Mouse (Mus musculus) stomach, postnatal 0 days (tissue): ENCODE measurements around the gene Slco6d1. TPM values are rescaled to one million over a fixed set of nuclear protein-coding genes. Genes with fewer than 3 reads are reported as not detected.
"Not testable (repeated sequence)": the region's sequence is repeated elsewhere in the genome, so short reads cannot be mapped to it uniquely, and the experiment has no call there.

ENCODE experiments used
- ATAC-seq: fragments of 200-750 bp; cut with Nextera tagmentation; 2 replicates; pipeline ENCODE4 v1.8.0; 2017; ENCODE audit not compliant: low FRiP score, low TSS enrichment
- DNase-seq: peaks from one replicate; pipeline ENCODE4 v3.0.0-alpha.2; 2016; ENCODE audit warnings: low spot score
- H3K27ac ChIP-seq: fragments of 300-500 bp; sonication (generic); replicated peaks from 2 replicates; pipeline ENCODE4 v1.5.1; 2014; ENCODE audit warnings: mild to moderate bottlenecking, control low read depth
- H3K27me3 ChIP-seq: fragments of 300-500 bp; sonication (generic); 2 replicates; pipeline ENCODE4 v1.6.1; 2014; ENCODE audit warnings: low read length; ENCODE audit not compliant: control insufficient read depth, insufficient read depth
- H3K36me3 ChIP-seq: fragments of 300-500 bp; sonication (generic); 2 replicates; pipeline ENCODE4 v1.6.1; 2014; ENCODE audit warnings: low read length, mixed read lengths; ENCODE audit not compliant: control insufficient read depth, insufficient read depth
- H3K4me1 ChIP-seq: fragments of 300-500 bp; sonication (generic); replicated peaks from 2 replicates; pipeline ENCODE4 v1.6.1; 2014; ENCODE audit warnings: antibody characterized with exemption; ENCODE audit not compliant: control insufficient read depth, insufficient read depth
- H3K4me2 ChIP-seq: fragments of 300-500 bp; sonication (generic); replicated peaks from 2 replicates; pipeline ENCODE4 v1.6.1; 2014; ENCODE audit warnings: low read depth, mild to moderate bottlenecking, control low read depth, moderate library complexity
- H3K4me3 ChIP-seq: fragments of 300-500 bp; sonication (generic); 2 replicates; pipeline ENCODE4 v1.5.1; 2014; ENCODE audit warnings: low read depth, low read length, control low read depth
- H3K9ac ChIP-seq: fragments of 300-500 bp; sonication (generic); 2 replicates; pipeline ENCODE4 v1.6.1; 2014; ENCODE audit warnings: mild to moderate bottlenecking, low read length, control low read depth, mixed read lengths
- H3K9me3 ChIP-seq: fragments of 300-500 bp; sonication (generic); 2 replicates; pipeline ENCODE4 v1.6.1; 2016; ENCODE audit warnings: low read length; ENCODE audit not compliant: control insufficient read depth
- CTCF ChIP-seq: IDR thresholded peaks from 2 replicates; pipeline ENCODE4 v1.5.1; 2016; ENCODE audit warnings: antibody characterized with exemption, low read depth, mild to moderate bottlenecking, moderate library complexity
- EP300 ChIP-seq: optimal IDR thresholded peaks from 2 replicates; pipeline ENCODE3; 2016; ENCODE audit warnings: antibody characterized with exemption
- WGBS: fragments of 180-500 bp; shearing (Covaris S2); extraction: QIAGEN DNeasy Blood & Tissue Kit; methylation state at CpG from one replicate; pipeline ENCODE4 v1.1.7; 2014; 5-methylcytosine and 5-hydroxymethylcytosine counted together
- polyA plus RNA-seq: library from polyadenylated mRNA; unstranded; fragments of >200 nt; fragmentation: Nextera tagmentation; extraction: Ambion mirVana; gene quantifications from 2 replicates; pipeline ENCODE4 v1.2.1, GENCODE M21; 2015

Gene Slco6d1
- polyA plus RNA-seq, 1 experiment from 2014 or later = not detected

GRCm38 (mm10) chr1:98505982-98506381 lies 85.1 kb downstream of the Slco6d1 start:
- DNase-seq = no peak
- ATAC-seq = no peak
- H3K9ac ChIP-seq = no peak overlapping the region
- TF ChIP-seq EP300 (no peak), CTCF (no peak)
- no peaks in the 10 kb centered on the region for H3K36me3 ChIP-seq
- no peaks in the 10 kb centered on the region for H3K9me3 ChIP-seq
- H3K4me2 ChIP-seq = no peak overlapping the region
- H3K27ac ChIP-seq = no peak overlapping the region
- WGBS = 72% methylated on average over 2 of the region's 2 CpGs
- H3K4me1 ChIP-seq = no peaks in the 10 kb centered on the region
- no peaks in the 10 kb centered on the region for H3K27me3 ChIP-seq
- no peak overlapping the region for H3K4me3 ChIP-seq

- H3K9ac ChIP-seq = no peak overlapping the region
- DNase-seq (no peak), ATAC-seq (no peak)
- H3K27me3 ChIP-seq = no peaks in the 10 kb centered on the region
- no peaks in the 10 kb centered on the region for H3K36me3 ChIP-seq
- WGBS = 78% methylated on average over 2 of the region's 2 CpGs
- no peak overlapping the region for H3K4me3 ChIP-seq
- no peak overlapping the region for H3K27ac ChIP-seq
- H3K4me1 ChIP-seq = no peaks in the 10 kb centered on the region
- no peak overlapping the region for H3K4me2 ChIP-seq
- H3K9me3 ChIP-seq = no peaks in the 10 kb centered on the region
- TF ChIP-seq CTCF = peak; percentile 19; the same call in 1 of the 2 replicates
- no peak for TF ChIP-seq EP300
These were observed 102.1 kb downstream of the Slco6d1 start for GRCm38 (mm10) chr1:98522977-98523376.

GRCm38 (mm10) chr1:98523537-98523936 lies 102.6 kb downstream of the Slco6d1 start:
- Histone ChIP-seq H3K9me3 (no peaks in the 10 kb centered on the region), H3K36me3 (no peaks in the 10 kb centered on the region), H3K4me2 (no peak overlapping the region), H3K27ac (no peak overlapping the region), H3K4me1 (no peaks in the 10 kb centered on the region), H3K9ac (no peak overlapping the region), H3K4me3 (no peak overlapping the region), H3K27me3 (no peaks in the 10 kb centered on the region)
- TF ChIP-seq EP300 = no peak
- TF ChIP-seq CTCF = peak; percentile 43; the same call in 1 of the 2 replicates
- no peak for DNase-seq
- no peak for ATAC-seq

GRCm38 (mm10) chr1:98528368-98528767 lies 107.4 kb downstream of the Slco6d1 start:
- not testable (repeated sequence) for ATAC-seq, H3K4me1 ChIP-seq, H3K27ac ChIP-seq, H3K9ac ChIP-seq, H3K27me3 ChIP-seq, DNase-seq, H3K4me2 ChIP-seq, H3K9me3 ChIP-seq, H3K4me3 ChIP-seq, H3K36me3 ChIP-seq
- 82% methylated on average over 1 of the region's 2 CpGs for WGBS

- 56% methylated on average over 2 of the region's 2 CpGs for WGBS
- Histone ChIP-seq H3K27me3 (no peaks in the 10 kb centered on the region), H3K27ac (no peak overlapping the region), H3K4me1 (no peaks in the 10 kb centered on the region), H3K9me3 (no peaks in the 10 kb centered on the region), H3K36me3 (no peaks in the 10 kb centered on the region), H3K4me3 (no peak overlapping the region), H3K4me2 (no peak overlapping the region), H3K9ac (no peak overlapping the region)
- ATAC-seq = no peak
- DNase-seq = no peak
- TF ChIP-seq CTCF (no peak), EP300 (no peak)
These were observed 124.4 kb downstream of the Slco6d1 start for GRCm38 (mm10) chr1:98545372-98545771.

GRCm38 (mm10) chr1:98554388-98554787 lies 133.5 kb downstream of the Slco6d1 start:
- no peak for ATAC-seq
- Histone ChIP-seq H3K4me2 (no peak overlapping the region), H3K4me1 (no peaks in the 10 kb centered on the region), H3K27ac (no peak overlapping the region), H3K9me3 (no peaks in the 10 kb centered on the region), H3K4me3 (no peak overlapping the region), H3K9ac (no peak overlapping the region), H3K27me3 (no peaks in the 10 kb centered on the region), H3K36me3 (no peaks in the 10 kb centered on the region)
- DNase-seq = no peak
- TF ChIP-seq EP300 (no peak), CTCF (no peak)
- WGBS = 85% methylated on average over 2 of the region's 2 CpGs
